Mouse (Mus musculus): ENCODE data around the gene Susd2. TPM values are rescaled to one million over a fixed set of nuclear protein-coding genes. Genes with fewer than 3 reads are reported as not detected.

Susd2 gene
- polyA plus RNA-seq, 1 experiment from 2014 or later, result 0.99 TPM

- Histone ChIP-seq H3K4me1 (peaks cover 3% of the 10 kb centered on the region; the same call in 1 of the 2 replicates), H3K9me3 (no peaks in the 10 kb centered on the region), H3K27ac (no peak overlapping the region), H3K4me3 (no peak overlapping the region), H3K36me3 (replicated peaks) (peaks cover 94% of the 10 kb centered on the region), H3K27me3 (ENCODE audit: poor library complexity, severe bottlenecking) (no peaks in the 10 kb centered on the region)
- DNase-seq (ENCODE audit: extremely low spot score, low spot score), result no peak
- 91% methylated on average over 4 of the region's 4 CpGs for WGBS
These were observed 5.7 kb upstream of the Susd2 start for GRCm38 (mm10) chr10:75649406-75649995.

- Histone ChIP-seq H3K36me3 (replicated peaks) (peaks cover 89% of the 10 kb centered on the region), H3K4me3 (no peak overlapping the region), H3K4me1 (peaks cover 8% of the 10 kb centered on the region), H3K9me3 (no peaks in the 10 kb centered on the region), H3K27me3 (ENCODE audit: poor library complexity, severe bottlenecking) (no peaks in the 10 kb centered on the region), H3K27ac (no peak overlapping the region)
- no peak for DNase-seq (ENCODE audit: extremely low spot score, low spot score)
- WGBS, result 92% methylated on average over 7 of the region's 7 CpGs
These were observed 5.2 kb upstream of the Susd2 start for GRCm38 (mm10) chr10:75649001-75649400.

- Histone ChIP-seq H3K4me1 (peaks cover 17% of the 10 kb centered on the region), H3K4me3 (no peak overlapping the region), H3K27ac (no peak overlapping the region), H3K36me3 (replicated peaks) (peaks cover 80% of the 10 kb centered on the region), H3K9me3 (no peaks in the 10 kb centered on the region), H3K27me3 (ENCODE audit: poor library complexity, severe bottlenecking) (no peaks in the 10 kb centered on the region)
- WGBS, result 91% methylated on average over 6 of the region's 6 CpGs
- DNase-seq (ENCODE audit: extremely low spot score, low spot score), result no peak
These were observed 4.3 kb upstream of the Susd2 start for GRCm38 (mm10) chr10:75648091-75648490.

- no peak for DNase-seq (ENCODE audit: extremely low spot score, low spot score)
- peaks cover 72% of the 10 kb centered on the region for H3K36me3 ChIP-seq (replicated peaks)
- H3K9me3 ChIP-seq, result no peaks in the 10 kb centered on the region
- 94% methylated on average over 3 of the region's 3 CpGs for WGBS
- peaks cover 24% of the 10 kb centered on the region for H3K4me1 ChIP-seq
- H3K27me3 ChIP-seq (ENCODE audit: poor library complexity, severe bottlenecking), result no peaks in the 10 kb centered on the region
- no peak overlapping the region for H3K27ac ChIP-seq
- H3K4me3 ChIP-seq, result no peak overlapping the region
These were observed 3.6 kb upstream of the Susd2 start for GRCm38 (mm10) chr10:75647362-75647761.

GRCm38 (mm10) chr10:75646406-75646805, 2.6 kb upstream of the Susd2 start:
- H3K27me3 ChIP-seq (ENCODE audit: poor library complexity, severe bottlenecking), result no peaks in the 10 kb centered on the region
- H3K4me3 ChIP-seq, result no peak overlapping the region
- no peak for DNase-seq (ENCODE audit: extremely low spot score, low spot score)
- 93% methylated on average over 6 of the region's 6 CpGs for WGBS
- H3K27ac ChIP-seq, result no peak overlapping the region
- H3K4me1 ChIP-seq, result peaks cover 25% of the 10 kb centered on the region
- peaks cover 63% of the 10 kb centered on the region for H3K36me3 ChIP-seq (replicated peaks)
- no peaks in the 10 kb centered on the region for H3K9me3 ChIP-seq

GRCm38 (mm10) chr10:75645616-75646015, 1.8 kb upstream of the Susd2 start:
- DNase-seq (ENCODE audit: extremely low spot score, low spot score), result no peak
- H3K4me1 ChIP-seq, result peaks cover 25% of the 10 kb centered on the region
- no peaks in the 10 kb centered on the region for H3K27me3 ChIP-seq (ENCODE audit: poor library complexity, severe bottlenecking)
- H3K36me3 ChIP-seq (replicated peaks), result peaks cover 55% of the 10 kb centered on the region
- H3K27ac ChIP-seq, result no peak overlapping the region
- 93% methylated on average over 8 of the region's 8 CpGs for WGBS
- H3K9me3 ChIP-seq, result no peaks in the 10 kb centered on the region
- no peak overlapping the region for H3K4me3 ChIP-seq

GRCm38 (mm10) chr10:75642891-75643290, 917 bp downstream of the Susd2 start:
- Histone ChIP-seq H3K4me3 (no peak overlapping the region), H3K4me1 (peaks cover 25% of the 10 kb centered on the region), H3K27ac (peak overlapping the region; percentile 60), H3K9me3 (no peaks in the 10 kb centered on the region), H3K36me3 (replicated peaks) (peaks cover 28% of the 10 kb centered on the region), H3K27me3 (ENCODE audit: poor library complexity, severe bottlenecking) (no peaks in the 10 kb centered on the region)
- 86% methylated on average over 2 of the region's 2 CpGs for WGBS
- no peak for DNase-seq (ENCODE audit: extremely low spot score, low spot score)

GRCm38 (mm10) chr10:75642436-75642835, 1.4 kb downstream of the Susd2 start:
- H3K27me3 ChIP-seq (ENCODE audit: poor library complexity, severe bottlenecking), result no peaks in the 10 kb centered on the region
- H3K4me3 ChIP-seq, result no peak overlapping the region
- H3K9me3 ChIP-seq, result no peaks in the 10 kb centered on the region
- H3K27ac ChIP-seq, result 0 out of 2 replicates have a peak overlapping the region, but pooled peaks have one; percentile 60
- H3K4me1 ChIP-seq, result peaks cover 25% of the 10 kb centered on the region
- WGBS, result 81% methylated on average over 9 of the region's 9 CpGs
- DNase-seq (ENCODE audit: extremely low spot score, low spot score), result no peak
- H3K36me3 ChIP-seq (replicated peaks), result peaks cover 23% of the 10 kb centered on the region

GRCm38 (mm10) chr10:75641721-75642222, 2.0 kb downstream of the Susd2 start:
- Histone ChIP-seq H3K4me3 (no peak overlapping the region), H3K27me3 (ENCODE audit: poor library complexity, severe bottlenecking) (no peaks in the 10 kb centered on the region), H3K27ac (no peak overlapping the region), H3K4me1 (peaks cover 25% of the 10 kb centered on the region), H3K36me3 (replicated peaks) (peaks cover 16% of the 10 kb centered on the region), H3K9me3 (no peaks in the 10 kb centered on the region)
- WGBS, result 91% methylated on average over 7 of the region's 7 CpGs
- no peak for DNase-seq (ENCODE audit: extremely low spot score, low spot score)

- no peak overlapping the region for H3K27ac ChIP-seq
- no peak overlapping the region for H3K4me3 ChIP-seq
- no peaks in the 10 kb centered on the region for H3K27me3 ChIP-seq (ENCODE audit: poor library complexity, severe bottlenecking)
- no peaks in the 10 kb centered on the region for H3K36me3 ChIP-seq (replicated peaks)
- no peak for DNase-seq (ENCODE audit: extremely low spot score, low spot score)
- WGBS, result 91% methylated on average over 11 of the region's 11 CpGs
- peaks cover 12% of the 10 kb centered on the region for H3K4me1 ChIP-seq
- H3K9me3 ChIP-seq, result no peaks in the 10 kb centered on the region
These were observed 6.1 kb downstream of the Susd2 start for GRCm38 (mm10) chr10:75637711-75638110.

- H3K27me3 ChIP-seq (ENCODE audit: poor library complexity, severe bottlenecking), result no peaks in the 10 kb centered on the region
- 89% methylated on average over 12 of the region's 12 CpGs for WGBS
- no peaks in the 10 kb centered on the region for H3K9me3 ChIP-seq
- no peaks in the 10 kb centered on the region for H3K36me3 ChIP-seq (replicated peaks)
- no peak overlapping the region for H3K4me3 ChIP-seq
- DNase-seq (ENCODE audit: extremely low spot score, low spot score), result no peak
- H3K4me1 ChIP-seq, result peaks cover 18% of the 10 kb centered on the region; the same call in 1 of the 2 replicates
- no peak overlapping the region for H3K27ac ChIP-seq
These were observed 7.6 kb downstream of the Susd2 start for GRCm38 (mm10) chr10:75636084-75636786.

GRCm38 (mm10) chr10:75635693-75636055, 8.1 kb downstream of the Susd2 start:
- peak; percentile 87 for DNase-seq (ENCODE audit: extremely low spot score, low spot score)
- H3K27ac ChIP-seq, result no peak overlapping the region
- H3K36me3 ChIP-seq (replicated peaks), result no peaks in the 10 kb centered on the region
- H3K4me3 ChIP-seq, result no peak overlapping the region
- H3K9me3 ChIP-seq, result no peaks in the 10 kb centered on the region
- peaks cover 18% of the 10 kb centered on the region; the same call in 1 of the 2 replicates for H3K4me1 ChIP-seq
- WGBS, result 5% methylated on average over 9 of the region's 9 CpGs
- H3K27me3 ChIP-seq (ENCODE audit: poor library complexity, severe bottlenecking), result no peaks in the 10 kb centered on the region

- Histone ChIP-seq H3K27me3 (ENCODE audit: poor library complexity, severe bottlenecking) (no peaks in the 10 kb centered on the region), H3K4me3 (no peak overlapping the region), H3K4me1 (peaks cover 18% of the 10 kb centered on the region; the same call in 1 of the 2 replicates), H3K36me3 (replicated peaks) (no peaks in the 10 kb centered on the region), H3K27ac (no peak overlapping the region), H3K9me3 (no peaks in the 10 kb centered on the region)
- no peak for DNase-seq (ENCODE audit: extremely low spot score, low spot score)
- 68% methylated on average over 14 of the region's 14 CpGs for WGBS
These were observed 8.7 kb downstream of the Susd2 start for GRCm38 (mm10) chr10:75635019-75635692.
